Comparison of ENCODE assay signal across 27 mouse cellular contexts in genomic region chr17:56802065-56802464, GRCm38 (mm10). TPM values are rescaled to one million over a fixed set of nuclear protein-coding genes. Genes with fewer than 3 reads are reported as not detected.
"Had no signal": no experiment of that assay in that cellular context is flagged by ENCODE, and none has a peak within 500 bp of the region (broad histone marks: within the 10 kb centered on the region; RNA-seq: fewer than 3 reads in every experiment).

No protein-coding gene starts in this region.

- DNase-seq: cerebellum, adult 18-20 months; cerebellum, adult 2 months; cerebellum, adult 8-10 months; cerebellum, adult 9-10 months; cerebellum, adult 9-11 months; cerebellum, postnatal 10 days; cerebellum, postnatal 14 days; cerebellum, postnatal 25 days; cerebellum, postnatal 36 days; embryo, embryonic 11 days; gastrocnemius, adult 2 months; gastrocnemius, postnatal 10 days; gastrocnemius, postnatal 25 days; gastrocnemius, postnatal 36 days; heart, adult 11 months; heart, adult 18-20 months; heart, adult 2 months had no signal

- H3K27me3 ChIP-seq: embryonic facial prominence, embryonic 12.5 days; embryonic facial prominence, embryonic 13.5 days; embryonic facial prominence, embryonic 15.5 days; forebrain, embryonic 12.5 days had no signal

- H3K4me2 ChIP-seq: embryonic facial prominence, embryonic 12.5 days; embryonic facial prominence, embryonic 13.5 days; embryonic facial prominence, embryonic 15.5 days; forebrain, embryonic 12.5 days; heart, embryonic 11.5 days had no signal

- H3K9ac ChIP-seq: embryonic facial prominence, embryonic 12.5 days; embryonic facial prominence, embryonic 13.5 days; embryonic facial prominence, embryonic 15.5 days; forebrain, embryonic 12.5 days had no signal

- H3K4me3 ChIP-seq: embryonic facial prominence, embryonic 10.5 days; embryonic facial prominence, embryonic 12.5 days; embryonic facial prominence, embryonic 13.5 days; embryonic facial prominence, embryonic 15.5 days; erythroblast, embryonic 14.5 days; forebrain, embryonic 12.5 days; gastrocnemius, adult 2 months; heart, adult 2 months; heart, embryonic 10.5 days had no signal

- H3K4me1 ChIP-seq: embryonic facial prominence, embryonic 10.5 days; embryonic facial prominence, embryonic 12.5 days; embryonic facial prominence, embryonic 13.5 days; embryonic facial prominence, embryonic 15.5 days had no signal

- H3K9me3 ChIP-seq: embryonic facial prominence, embryonic 10.5 days; embryonic facial prominence, embryonic 12.5 days; embryonic facial prominence, embryonic 13.5 days; embryonic facial prominence, embryonic 15.5 days; forebrain, embryonic 12.5 days; heart, embryonic 10.5 days had no signal

- H3K27ac ChIP-seq: embryonic facial prominence, embryonic 10.5 days; embryonic facial prominence, embryonic 12.5 days; embryonic facial prominence, embryonic 13.5 days; embryonic facial prominence, embryonic 15.5 days; forebrain, embryonic 12.5 days; gastrocnemius, adult 2 months; heart, adult 2 months; heart, embryonic 10.5 days had no signal

RNA-seq across cellular contexts. Expression of gene Prr22, which starts 32.0 kb away (rescaled TPM):
- total RNA-seq: common myeloid progenitor, adult 5-6 weeks had no signal

RNA-seq across cellular contexts. Expression of gene Nrtn, which starts 44.7 kb away (rescaled TPM):
- total RNA-seq: common myeloid progenitor, adult 5-6 weeks; granulocyte monocyte progenitor cell, adult 5-6 weeks had no signal
